Mouse (Mus musculus) limb, embryonic 14.5 days (tissue): ENCODE measurements at regions not wholly inside any gene's neighbourhood (a gene's known extent, or its start where the extent isn't known, plus 50 kb on each side); places are given as distances from the start of the nearest gene placed in this dataset.

ENCODE experiments used
- ATAC-seq: fragments of 200-750 bp; cut with Nextera tagmentation; 2 replicates; pipeline ENCODE4 v1.8.0; 2017; ENCODE audit warnings: low read depth, moderate number of reproducible peaks, moderate TSS enrichment; ENCODE audit not compliant: low FRiP score
- DNase-seq: peaks from one replicate; pipeline ENCODE4 v3.0.0-alpha.2; 2015; ENCODE audit warnings: low spot score
- H3K27ac ChIP-seq: fragments of 300-500 bp; sonication (generic); replicated peaks from 2 replicates; pipeline ENCODE4 v1.5.1; 2014; ENCODE audit warnings: low read depth, mild to moderate bottlenecking, low read length, moderate library complexity, mixed read lengths
- H3K27me3 ChIP-seq: fragments of 300-500 bp; sonication (generic); 2 replicates; pipeline ENCODE4 v1.6.1; 2014; ENCODE audit warnings: low read length, mixed read lengths; ENCODE audit not compliant: control insufficient read depth, insufficient read depth
- H3K36me3 ChIP-seq: fragments of 300-500 bp; sonication (generic); 2 replicates; pipeline ENCODE4 v1.6.1; 2014; ENCODE audit warnings: mild to moderate bottlenecking, low read length, moderate library complexity, mixed read lengths; ENCODE audit not compliant: control insufficient read depth, insufficient read depth
- H3K4me1 ChIP-seq: fragments of 300-500 bp; sonication (generic); 2 replicates; pipeline ENCODE4 v1.6.1; 2014; ENCODE audit warnings: antibody characterized with exemption, low read length, mixed read lengths; ENCODE audit not compliant: control insufficient read depth, insufficient read depth
- H3K4me2 ChIP-seq: fragments of 300-500 bp; sonication (generic); replicated peaks from 2 replicates; pipeline ENCODE4 v1.6.1; 2014; ENCODE audit warnings: low read depth, mild to moderate bottlenecking, low read length, moderate library complexity; ENCODE audit not compliant: severe bottlenecking
- H3K4me3 ChIP-seq: fragments of 300-500 bp; sonication (generic); replicated peaks from 2 replicates; pipeline ENCODE4 v1.5.1; 2014; ENCODE audit warnings: low read length
- H3K9ac ChIP-seq: fragments of 300-500 bp; sonication (generic); 2 replicates; pipeline ENCODE4 v1.6.1; 2014; ENCODE audit warnings: mild to moderate bottlenecking, low read depth, low read length, moderate library complexity; ENCODE audit not compliant: severe bottlenecking
- H3K9me3 ChIP-seq: fragments of 300-500 bp; sonication (generic); 2 replicates; pipeline ENCODE4 v1.6.1; 2016; ENCODE audit warnings: low read length; ENCODE audit not compliant: control insufficient read depth
- POLR2A ChIP-seq: fragments of 200-500 bp; IDR thresholded peaks from 2 replicates; pipeline ENCODE4 v1.8.0; 2012; ENCODE audit warnings: inconsistent platforms, mild to moderate bottlenecking, moderate library complexity, borderline replicate concordance; ENCODE audit not compliant: insufficient read depth, insufficient read length; ENCODE audit errors: extremely low read depth
- WGBS: fragments of 180-500 bp; shearing (Covaris S2); extraction: QIAGEN DNeasy Blood & Tissue Kit; methylation state at CpG from one replicate; pipeline ENCODE4 v1.1.7; 2014; 5-methylcytosine and 5-hydroxymethylcytosine counted together

DNA sequence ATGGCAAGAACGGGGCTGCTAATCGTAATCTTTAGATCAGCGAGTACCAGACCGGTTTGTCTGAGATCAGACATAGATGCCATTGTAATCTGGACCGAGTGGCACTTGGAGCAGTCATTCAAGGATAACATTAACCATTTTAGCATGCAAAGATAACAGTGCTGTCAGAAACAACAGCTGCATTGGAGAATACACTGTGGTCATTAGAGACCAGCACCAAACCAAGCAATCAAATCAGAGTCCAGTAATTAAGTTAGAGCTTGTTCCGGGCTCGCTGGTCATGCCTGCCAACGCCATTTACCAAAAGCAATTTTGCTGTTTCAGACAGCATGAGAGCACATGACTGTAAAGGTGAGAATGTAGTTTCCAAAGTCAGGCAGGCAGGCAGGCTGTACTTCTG is 50.1 kb upstream of the Erbin start:
- Histone ChIP-seq H3K4me3 (no peak overlapping the region), H3K27ac (0 out of 2 replicates have a peak overlapping the region, but pooled peaks have one; percentile 48), H3K9ac (no peak overlapping the region), H3K36me3 (no peaks in the 10 kb centered on the region), H3K4me1 (peaks cover 3% of the 10 kb centered on the region; the same call in 1 of the 2 replicates), H3K4me2 (no peak overlapping the region), H3K9me3 (no peaks in the 10 kb centered on the region), H3K27me3 (no peaks in the 10 kb centered on the region)
- DNase-seq = no peak
- no peak for ATAC-seq
- 62% methylated on average over 8 of the region's 8 CpGs for WGBS
- TF ChIP-seq POLR2A = no peak
